Mouse (Mus musculus) kidney, adult 2 months (tissue): Measurements from ENCODE around the gene Zfp341.

Experiments used
- CTCF ChIP-seq: fragments of 200-500 bp; conservative IDR thresholded peaks from 2 replicates; pipeline ENCODE4 v1.5.1; 2011; ENCODE audit warnings: low read depth, mild to moderate bottlenecking, control low read depth, low read length, moderate library complexity, mixed read lengths; ENCODE audit not compliant: insufficient read depth, insufficient read length
- POLR2A ChIP-seq: fragments of 200-500 bp; IDR thresholded peaks from one replicate; pipeline ENCODE4 v1.6.1; 2011; ENCODE audit warnings: low read depth, low read length, control low read depth

- TF ChIP-seq CTCF: no peak
- no peak for TF ChIP-seq POLR2A
Observed at GRCm38 (mm10) chr2:154655878-154656414, 42.8 kb downstream of the Zfp341 start.
